Mouse (Mus musculus): ENCODE measurements at regions not wholly inside any gene's neighbourhood (a gene's known extent, or its start where the extent isn't known, plus 50 kb on each side); places are given as distances from the start of the nearest gene placed in this dataset.

- TF ChIP-seq CTCF (IDR thresholded peaks at IDR 0.05; ENCODE audit: low read depth, low read length): no peak
- TF ChIP-seq EP300 (IDR thresholded peaks at IDR 0.05; ENCODE audit: insufficient read depth, low read depth, low read length): no peak
- no peak for TF ChIP-seq POLR2A (IDR thresholded peaks at IDR 0.05; ENCODE audit: insufficient read depth, low read length)
Measured at GRCm38 (mm10) chr8:103494670-103495069, 606.8 kb upstream of the Cdh5 start.
